Mouse (Mus musculus) G1E (cell line): ENCODE measurements around the gene Adamtsl2.

Source experiments
- CTCF ChIP-seq: IDR thresholded peaks from 2 replicates; pipeline ENCODE4 v1.5.1; 2012; ENCODE audit warnings: low read depth, low read length, inconsistent platforms, mixed read lengths
- GATA1 ChIP-seq: IDR thresholded peaks from 2 replicates; pipeline ENCODE4 v1.6.1; 2012; ENCODE audit warnings: borderline replicate concordance, low read length, inconsistent platforms, mixed read lengths

DNA sequence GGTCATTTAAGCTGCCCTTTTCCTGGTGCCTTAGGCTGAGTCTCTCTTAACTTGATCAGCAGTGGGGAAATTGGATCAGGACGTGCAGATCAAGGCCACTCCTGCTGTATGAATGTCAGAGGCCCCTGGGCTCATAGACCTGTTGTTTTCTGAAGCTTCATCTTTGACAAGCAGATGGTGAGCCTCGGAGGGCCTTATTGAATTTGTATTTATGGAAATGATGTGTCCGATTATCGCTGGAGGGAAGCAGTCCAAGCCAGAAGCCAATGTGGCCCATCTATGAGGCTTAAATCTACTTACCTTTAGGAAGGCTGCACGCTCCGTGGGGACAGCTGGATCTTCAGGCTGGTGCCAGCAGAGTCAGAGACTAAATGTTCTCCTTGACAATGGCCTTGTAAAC is 77.4 kb downstream of the Adamtsl2 start:
- TF ChIP-seq CTCF (no peak), GATA1 (no peak)
